Mouse (Mus musculus) G1E (cell line): Measurements from ENCODE around the gene Sec61b. TPM values are rescaled to one million over a fixed set of nuclear protein-coding genes. Genes with fewer than 3 reads are reported as not detected.

Experiments used
- ATAC-seq: 2 replicates; pipeline ENCODE4 v1.8.0; 2016; ENCODE audit warnings: mild to moderate bottlenecking; ENCODE audit not compliant: insufficient number of reproducible peaks, poor library complexity, low FRiP score, severe bottlenecking; ENCODE audit errors: extremely low read depth
- DNase-seq: peaks from one replicate; pipeline ENCODE4 v3.0.0; 2012; ENCODE audit warnings: low spot score
- H3K27me3 ChIP-seq: 2 replicates; pipeline ENCODE4 v1.6.1; 2012; ENCODE audit warnings: mild to moderate bottlenecking, low read length, inconsistent platforms; ENCODE audit not compliant: insufficient read depth
- H3K36me3 ChIP-seq: replicated peaks from 2 replicates; pipeline ENCODE3; 2012; ENCODE audit warnings: mild to moderate bottlenecking, inconsistent platforms
- H3K4me1 ChIP-seq: 2 replicates; pipeline ENCODE4 v1.6.1; 2012; ENCODE audit warnings: low read depth, low read length, inconsistent platforms, mixed read lengths; ENCODE audit not compliant: insufficient read depth
- H3K4me3 ChIP-seq: 2 replicates; pipeline ENCODE4 v1.5.1; 2012; ENCODE audit warnings: low read depth, mild to moderate bottlenecking, inconsistent platforms, low read length, moderate library complexity, mixed read lengths
- H3K9me3 ChIP-seq: replicated peaks from 2 replicates; pipeline ENCODE4 v1.6.1; 2012; ENCODE audit warnings: inconsistent platforms
- CTCF ChIP-seq: IDR thresholded peaks from 2 replicates; pipeline ENCODE4 v1.5.1; 2012; ENCODE audit warnings: low read depth, low read length, inconsistent platforms, mixed read lengths
- GATA1 ChIP-seq: IDR thresholded peaks from 2 replicates; pipeline ENCODE4 v1.6.1; 2012; ENCODE audit warnings: borderline replicate concordance, low read length, inconsistent platforms, mixed read lengths
- GATA2 ChIP-seq: IDR thresholded peaks from 2 replicates; pipeline ENCODE4 v1.6.1; 2012; ENCODE audit warnings: low read depth, low read length, inconsistent platforms, borderline replicate concordance
- POLR2AphosphoS5 ChIP-seq: IDR thresholded peaks from 2 replicates; pipeline ENCODE4 v1.6.1; 2012; ENCODE audit warnings: low read depth, low read length, inconsistent platforms; ENCODE audit not compliant: insufficient replicate concordance
- TAL1 ChIP-seq: conservative IDR thresholded peaks from 2 replicates; pipeline ENCODE4 v1.6.1; 2012; ENCODE audit warnings: low read depth, low read length, inconsistent platforms, mixed read lengths
- polyA plus RNA-seq: library from polyadenylated mRNA; stranded (reverse); fragments of >175 nt; gene quantifications from 2 replicates; pipeline ENCODE4 v1.2.3, GENCODE M21; 2012
- total RNA-seq, 2 experiments: library from RNA; stranded (forward) in 1 of 2; stranded (reverse) in 1 of 2; fragments of 200-1000 nt in 1 of 2; fragments of >200 nt in 1 of 2; fragmentation: Nextera tagmentation in 1 of 2; gene quantifications; 2 replicates each; pipeline ENCODE4 v1.2.3; 2014 to 2017

Sec61b gene
- total and polyA plus RNA-seq, 3 experiments, result 75.2 to 145 (median 119) TPM

DNA sequence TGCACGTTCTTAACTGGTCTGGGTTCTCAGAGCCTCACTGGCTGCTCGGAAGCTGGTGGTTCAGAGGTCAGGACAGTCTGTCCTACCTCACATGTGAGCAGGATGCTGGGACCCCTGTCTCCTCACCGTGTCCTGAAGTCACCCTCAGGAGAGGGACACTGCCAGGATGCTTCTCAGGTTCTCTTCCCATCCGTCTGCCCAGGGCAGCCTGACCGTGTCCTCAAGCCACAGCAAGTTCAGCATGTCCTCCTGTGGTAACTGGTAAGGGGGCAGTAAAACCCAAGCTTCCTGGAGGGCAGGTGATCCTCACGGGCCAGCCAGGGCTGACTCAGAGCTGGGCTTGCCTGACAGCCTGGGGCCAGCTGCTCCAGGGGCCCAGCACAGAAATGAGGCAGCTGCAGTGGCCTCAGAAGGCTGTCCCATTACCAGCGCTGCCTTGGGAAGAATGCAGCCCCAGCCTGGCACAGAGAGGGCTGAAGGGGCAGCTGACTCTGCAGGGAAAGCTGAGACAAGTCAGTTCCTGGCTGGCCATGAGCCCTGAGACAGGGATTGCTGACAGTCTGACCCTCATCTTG lies 23.4 kb downstream of the Sec61b start:
- H3K36me3 ChIP-seq, result no peaks in the 10 kb centered on the region
- no peak overlapping the region for H3K4me3 ChIP-seq
- DNase-seq, result no peak
- no peaks in the 10 kb centered on the region for H3K4me1 ChIP-seq
- no peak for ATAC-seq
- H3K27me3 ChIP-seq, result peaks cover 14% of the 10 kb centered on the region
- no peaks in the 10 kb centered on the region for H3K9me3 ChIP-seq
- no peak for TF ChIP-seq GATA2
- TF ChIP-seq GATA1, result no peak
- no peak for TF ChIP-seq CTCF
- no peak for TF ChIP-seq TAL1
- TF ChIP-seq POLR2AphosphoS5, result no peak

DNA sequence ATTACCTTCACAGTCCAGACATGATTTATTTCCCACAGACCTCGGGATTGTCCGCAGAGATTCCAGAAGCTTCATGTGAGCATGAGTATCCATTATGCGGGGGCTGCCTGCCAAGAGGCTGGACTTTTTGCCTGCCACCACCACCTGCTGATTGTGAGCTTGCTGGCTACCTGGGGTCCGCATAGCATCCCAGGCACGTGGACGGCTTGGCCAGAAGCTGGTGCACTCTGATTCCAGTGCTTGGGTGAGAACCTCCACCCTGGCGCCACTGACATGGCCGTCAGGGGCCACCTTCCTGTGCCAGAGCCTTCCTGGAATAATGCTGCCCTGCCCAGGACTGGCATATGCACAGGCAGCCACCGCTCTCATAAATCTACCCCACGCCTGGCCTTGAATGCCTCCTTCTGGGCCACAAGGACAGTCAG lies 24.7 kb downstream of the Sec61b start:
- H3K9me3 ChIP-seq, result no peaks in the 10 kb centered on the region
- DNase-seq (no peak), ATAC-seq (no peak)
- no peak for TF ChIP-seq GATA2
- TF ChIP-seq TAL1, result no peak
- no peak for TF ChIP-seq CTCF
- TF ChIP-seq POLR2AphosphoS5, result no peak
- no peak for TF ChIP-seq GATA1
- H3K4me1 ChIP-seq, result no peaks in the 10 kb centered on the region
- H3K36me3 ChIP-seq, result no peaks in the 10 kb centered on the region
- peaks cover 9% of the 10 kb centered on the region; the same call in 1 of the 2 replicates for H3K27me3 ChIP-seq
- H3K4me3 ChIP-seq, result no peak overlapping the region

DNA sequence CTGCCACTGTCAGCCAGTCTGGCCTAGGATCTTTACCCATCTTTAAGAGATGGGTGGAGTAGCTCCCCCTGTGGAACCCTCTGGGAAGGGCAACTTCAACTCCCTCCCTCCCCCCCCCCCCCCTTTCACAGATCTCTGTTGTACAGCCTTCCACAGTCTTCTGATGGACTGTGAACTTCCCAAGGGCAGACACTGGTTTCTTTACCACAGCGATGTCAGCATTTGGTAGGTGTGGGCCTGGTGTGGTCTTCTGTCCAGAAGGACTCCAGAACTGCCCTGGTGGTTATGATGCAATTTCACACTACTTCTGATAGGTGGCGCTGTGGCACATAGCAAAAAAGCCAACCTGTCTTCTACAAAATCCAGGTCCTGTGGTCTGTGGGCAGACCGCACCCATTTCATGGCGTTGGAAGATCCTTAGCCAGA lies 28.1 kb downstream of the Sec61b start:
- Histone ChIP-seq H3K9me3 (no peaks in the 10 kb centered on the region), H3K4me1 (no peaks in the 10 kb centered on the region), H3K36me3 (no peaks in the 10 kb centered on the region), H3K27me3 (peaks cover 10% of the 10 kb centered on the region), H3K4me3 (no peak overlapping the region)
- TF ChIP-seq CTCF, result peak; percentile 70
- TF ChIP-seq GATA2, result no peak
- DNase-seq (peak; percentile 30), ATAC-seq (no peak)

DNA sequence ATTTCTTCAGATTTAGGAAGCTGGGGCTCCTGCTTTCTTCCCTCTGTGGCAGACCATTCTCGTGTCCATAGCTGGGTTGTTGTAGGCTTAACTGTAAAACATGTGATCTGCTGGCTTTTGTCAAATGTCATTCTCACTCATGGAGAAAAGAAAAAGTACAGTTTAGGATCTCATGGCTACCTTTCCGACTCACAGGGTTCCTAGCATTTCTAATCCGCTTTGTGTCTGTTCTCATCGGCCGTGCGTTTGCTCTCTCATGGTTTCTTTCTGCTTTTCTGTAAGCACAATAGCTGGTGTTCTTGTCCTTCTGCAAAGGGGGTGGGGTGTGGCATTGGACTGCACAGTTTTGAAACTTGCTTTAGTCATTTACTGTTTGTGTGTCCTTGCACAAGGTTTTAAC lies 28.6 kb downstream of the Sec61b start:
- Histone ChIP-seq H3K4me3 (no peak overlapping the region), H3K9me3 (no peaks in the 10 kb centered on the region), H3K27me3 (peaks cover 9% of the 10 kb centered on the region), H3K4me1 (no peaks in the 10 kb centered on the region), H3K36me3 (no peaks in the 10 kb centered on the region)
- DNase-seq (no peak), ATAC-seq (no peak)
- TF ChIP-seq POLR2AphosphoS5 (no peak), CTCF (no peak), TAL1 (no peak), GATA2 (no peak), GATA1 (no peak)

DNA sequence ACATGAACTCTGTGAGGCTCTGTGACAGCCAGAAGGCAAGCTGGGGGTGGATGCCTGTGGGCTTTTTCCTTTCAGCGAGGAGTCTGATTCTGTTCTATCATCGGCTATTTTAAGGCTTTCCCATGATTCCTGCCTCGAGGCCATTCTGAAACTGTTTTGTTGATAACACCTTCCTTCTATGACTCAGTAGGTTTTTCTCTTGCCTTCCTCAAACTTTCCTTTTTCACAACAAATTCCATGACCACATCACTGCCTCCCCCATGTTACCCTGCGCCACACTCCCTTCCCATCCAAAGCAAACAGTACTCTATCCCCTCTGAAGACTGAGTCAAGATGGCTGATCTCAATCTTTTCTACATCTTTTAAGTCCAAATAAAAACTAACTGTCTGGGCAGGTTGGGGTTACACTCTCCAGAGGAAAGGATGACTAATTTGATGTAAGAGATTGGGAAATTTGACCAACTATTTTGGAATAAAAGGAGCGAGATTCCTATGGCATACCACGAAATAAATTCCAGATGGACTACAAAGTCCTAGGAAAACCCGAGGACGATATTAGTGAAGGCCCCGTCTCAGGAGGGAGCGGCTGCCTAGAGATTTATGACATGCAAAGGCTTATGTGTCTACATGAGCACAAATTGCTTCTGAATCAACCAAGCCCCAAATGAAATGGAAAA lies 30.5 kb downstream of the Sec61b start:
- Histone ChIP-seq H3K27me3 (peaks cover 4% of the 10 kb centered on the region), H3K9me3 (no peaks in the 10 kb centered on the region), H3K36me3 (no peaks in the 10 kb centered on the region), H3K4me3 (no peak overlapping the region), H3K4me1 (no peaks in the 10 kb centered on the region)
- TF ChIP-seq POLR2AphosphoS5, result no peak
- no peak for TF ChIP-seq GATA2
- no peak for TF ChIP-seq GATA1
- no peak for TF ChIP-seq CTCF
- DNase-seq (no peak), ATAC-seq (no peak)

DNA sequence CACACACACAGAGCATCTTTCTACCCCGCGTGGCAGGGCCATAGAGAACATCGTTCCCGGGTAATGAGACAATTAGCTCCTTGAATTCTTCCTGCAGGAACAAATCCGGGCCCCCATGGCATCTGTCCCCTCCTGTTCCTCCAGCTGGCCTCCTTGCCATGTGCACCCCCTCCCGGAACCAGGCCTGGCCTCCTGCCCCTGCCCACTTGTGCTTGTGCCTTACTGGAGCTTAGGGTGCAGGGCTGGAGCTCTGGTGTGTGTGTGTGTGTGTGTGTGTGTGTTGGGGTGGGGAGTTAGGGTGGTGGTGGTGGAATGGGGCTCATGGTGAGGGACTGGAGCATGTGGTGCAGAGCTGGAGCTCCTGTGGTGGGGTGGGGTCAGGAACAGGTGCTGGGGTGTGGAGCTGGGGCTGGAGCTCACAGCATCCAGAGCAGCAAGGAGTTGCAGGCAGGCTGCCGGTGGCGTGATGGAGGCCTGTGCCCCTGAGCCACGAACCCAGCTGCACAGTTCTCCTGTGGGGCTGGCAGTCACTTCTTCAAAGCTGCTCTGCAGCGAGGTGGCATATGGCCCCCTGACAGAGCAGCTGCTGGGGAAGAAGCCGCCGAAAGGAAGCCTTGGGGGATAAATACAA lies 44.2 kb downstream of the Sec61b start:
- TF ChIP-seq GATA1, result no peak
- Histone ChIP-seq H3K4me1 (no peaks in the 10 kb centered on the region), H3K4me3 (no peak overlapping the region), H3K9me3 (no peaks in the 10 kb centered on the region), H3K36me3 (no peaks in the 10 kb centered on the region), H3K27me3 (peaks cover 2% of the 10 kb centered on the region; the same call in 1 of the 2 replicates)
- DNase-seq (no peak), ATAC-seq (no peak)
